Mouse (Mus musculus): Measurements from ENCODE around the gene Arpp19.

Arpp19 gene

DNA sequence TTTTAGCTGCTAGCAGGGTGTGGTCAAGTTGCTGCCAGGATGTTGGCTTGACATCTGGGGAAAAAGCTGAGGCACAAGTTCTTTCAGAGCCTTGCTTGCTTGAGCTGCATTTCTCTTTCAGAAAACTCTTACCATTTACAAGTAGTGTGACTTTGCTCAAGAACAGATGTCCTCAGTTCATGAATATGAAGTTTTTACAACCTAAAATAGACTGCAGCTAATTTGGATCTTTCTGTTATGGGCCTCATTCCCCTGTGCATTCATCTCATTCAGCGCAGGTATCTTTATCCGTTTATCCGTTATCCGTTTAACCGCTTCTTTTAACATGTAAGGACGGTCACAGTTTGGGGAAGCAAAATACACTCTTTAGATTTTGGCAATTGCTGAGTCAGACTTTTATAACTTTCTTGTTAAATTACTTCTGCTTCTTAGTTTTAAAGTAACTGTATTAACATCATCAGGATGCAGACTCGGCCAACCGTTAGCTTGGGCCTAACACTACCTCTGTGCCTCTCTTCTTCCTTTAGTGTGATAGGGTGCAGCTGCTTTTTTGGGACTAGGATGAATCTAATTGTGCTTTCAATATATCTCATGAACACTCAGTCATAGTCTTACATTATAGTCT is 62.9 kb downstream of the Arpp19 start:
- ATAC-seq (ENCODE audit: low TSS enrichment) = peak; percentile 78

- no peak for ATAC-seq (ENCODE audit: low TSS enrichment)
These were observed 64.7 kb downstream of the Arpp19 start for GRCm38 (mm10) chr9:75102131-75102530.
